Mouse (Mus musculus) heart, embryonic 13.5 days (tissue): ENCODE measurements around the gene Ubqln1. TPM values are rescaled to one million over a fixed set of nuclear protein-coding genes. Genes with fewer than 3 reads are reported as not detected.

Source experiments
- ATAC-seq: fragments of 200-750 bp; cut with Nextera tagmentation; 2 replicates; pipeline ENCODE4 v1.8.0; 2017; ENCODE audit warnings: moderate TSS enrichment; ENCODE audit not compliant: insufficient number of reproducible peaks, low FRiP score, low TSS enrichment; ENCODE audit errors: extremely low read depth
- H3K27ac ChIP-seq: fragments of 300-500 bp; sonication (generic); replicated peaks from 2 replicates; pipeline ENCODE4 v1.5.1; 2015; ENCODE audit warnings: moderate library complexity, mild to moderate bottlenecking, inconsistent platforms
- H3K27me3 ChIP-seq: fragments of 300-500 bp; sonication (generic); replicated peaks from 2 replicates; pipeline ENCODE4 v1.6.1; 2015; ENCODE audit warnings: mild to moderate bottlenecking, inconsistent platforms
- H3K36me3 ChIP-seq: fragments of 300-500 bp; sonication (generic); 2 replicates; pipeline ENCODE4 v1.6.1; 2015; ENCODE audit warnings: mild to moderate bottlenecking, inconsistent platforms
- H3K4me1 ChIP-seq: fragments of 300-500 bp; sonication (generic); 2 replicates; pipeline ENCODE4 v1.6.1; 2015; ENCODE audit warnings: inconsistent platforms
- H3K4me2 ChIP-seq: fragments of 300-500 bp; sonication (generic); 2 replicates; pipeline ENCODE4 v1.6.1; 2015; ENCODE audit warnings: inconsistent platforms, mild to moderate bottlenecking, moderate library complexity
- H3K4me3 ChIP-seq: fragments of 300-500 bp; sonication (generic); 2 replicates; pipeline ENCODE4 v1.5.1; 2015; ENCODE audit warnings: moderate library complexity, mild to moderate bottlenecking, inconsistent platforms
- H3K9ac ChIP-seq: fragments of 300-500 bp; sonication (generic); 2 replicates; pipeline ENCODE4 v1.6.1; 2015; ENCODE audit warnings: inconsistent platforms, mild to moderate bottlenecking, moderate library complexity
- H3K9me3 ChIP-seq: fragments of 300-500 bp; sonication (generic); 2 replicates; pipeline ENCODE4 v1.6.1; 2016; ENCODE audit warnings: inconsistent platforms
- WGBS: fragments of 180-500 bp; shearing (Covaris S2); methylation state at CpG from one replicate; pipeline ENCODE4 v1.1.7; 2015; ENCODE audit warnings: mixed read lengths; 5-methylcytosine and 5-hydroxymethylcytosine counted together
- polyA plus RNA-seq: library from polyadenylated mRNA; unstranded; fragments of >200 nt; fragmentation: Nextera tagmentation; extraction: Ambion mirVana; gene quantifications from 2 replicates; pipeline ENCODE4 v1.2.1, GENCODE M21; 2015

Gene Ubqln1
- 70.3 and 71.3 TPM in 2 replicates for polyA plus RNA-seq

DNA sequence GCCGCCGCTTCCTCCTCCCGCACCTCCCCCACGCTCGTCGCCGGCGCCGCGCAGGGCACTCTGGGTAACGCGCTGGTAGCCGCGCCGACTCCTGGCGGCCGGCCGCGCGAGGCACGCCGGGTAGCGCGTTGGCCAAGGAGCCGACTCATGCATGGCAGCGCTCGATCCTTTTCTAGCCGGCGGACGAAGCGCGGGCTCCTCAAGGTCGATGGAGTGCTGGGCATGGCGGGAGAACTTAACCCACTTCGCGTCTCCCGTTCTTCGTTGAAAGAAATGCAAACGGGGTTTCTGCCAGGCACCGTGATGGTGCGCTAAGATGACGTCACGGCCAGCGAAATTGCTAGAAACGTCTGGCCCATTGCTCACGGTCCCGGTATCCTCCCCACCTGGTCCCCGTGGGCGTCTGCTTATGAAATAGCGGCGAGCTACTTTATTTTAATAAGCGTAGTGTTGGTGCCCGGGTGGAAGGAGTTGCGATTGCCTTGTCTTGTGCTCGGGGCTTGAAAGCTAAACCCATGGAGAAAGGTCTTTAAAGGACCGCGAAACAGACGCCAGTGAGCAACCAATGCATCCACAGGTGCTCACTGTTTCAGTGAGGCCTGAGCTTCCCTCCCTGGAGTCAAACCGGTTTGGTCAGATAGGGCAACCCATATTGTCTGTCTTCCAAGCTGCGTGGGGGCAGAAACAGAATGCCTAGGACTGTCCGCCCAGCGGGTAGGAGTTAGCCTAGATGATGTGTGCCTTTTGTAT lies at the start of gene Ubqln1:
Gene Ubqln1 (minus strand): TSS at position 62 of the 750 bp plus-strand sequence.
- Histone ChIP-seq H3K4me1 (peaks cover 37% of the 10 kb centered on the region), H3K27ac (peak within 1 kb of the TSS; percentile 79), H3K4me3 (peak within 1 kb of the TSS; percentile 99), H3K27me3 (no peaks in the 10 kb centered on the region), H3K4me2 (peak within 1 kb of the TSS; percentile 71), H3K9ac (peak within 1 kb of the TSS; percentile 99), H3K36me3 (no peaks in the 10 kb centered on the region), H3K9me3 (no peaks in the 10 kb centered on the region)
- WGBS, result 2% methylated on average over 62 of the region's 62 CpGs
- ATAC-seq, result peak; percentile 82

- 84% methylated on average over 8 of the region's 8 CpGs for WGBS
Measured at GRCm38 (mm10) chr13:58263546-58263945, 48.1 kb upstream of the Ubqln1 start.

GRCm38 (mm10) chr13:58261674-58262073 lies 46.2 kb upstream of the Ubqln1 start:
- no peak overlapping the region for H3K4me3 ChIP-seq
- WGBS, result 65% methylated on average over 4 of the region's 4 CpGs

More at GRCm38 (mm10) chr13:58263546-58263945, 48.1 kb upstream of the Ubqln1 start:
- no peaks in the 10 kb centered on the region for H3K27me3 ChIP-seq
- no peak for ATAC-seq
- H3K27ac ChIP-seq, result no peak overlapping the region
- H3K9ac ChIP-seq, result no peak overlapping the region
- no peak overlapping the region for H3K4me2 ChIP-seq
- peaks cover 3% of the 10 kb centered on the region; the same call in 1 of the 2 replicates for H3K4me1 ChIP-seq
- no peak overlapping the region for H3K4me3 ChIP-seq
- no peaks in the 10 kb centered on the region for H3K9me3 ChIP-seq
- H3K36me3 ChIP-seq, result peaks cover 20% of the 10 kb centered on the region

DNA sequence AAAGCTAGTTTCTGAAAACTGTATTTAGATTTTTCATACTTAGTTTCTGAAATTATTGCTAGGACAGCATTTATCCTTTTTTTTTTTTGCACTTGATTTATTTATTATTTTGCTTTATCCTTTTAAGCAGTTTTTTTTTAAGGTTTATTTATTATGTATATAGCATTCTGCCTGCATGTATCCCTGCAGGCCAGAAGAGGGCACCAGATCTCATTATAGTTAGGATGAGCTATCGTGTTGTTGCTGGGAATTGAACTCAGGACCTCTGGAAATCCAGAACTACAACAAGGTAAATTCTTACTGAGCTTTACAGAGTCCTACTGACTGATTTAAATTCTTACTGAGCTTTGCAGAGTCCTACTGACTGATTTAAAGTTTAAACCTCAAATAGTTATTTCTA lies 37.8 kb upstream of the Ubqln1 start:
- Histone ChIP-seq H3K4me2 (no peak overlapping the region), H3K4me1 (no peaks in the 10 kb centered on the region), H3K27me3 (no peaks in the 10 kb centered on the region), H3K9me3 (no peaks in the 10 kb centered on the region), H3K36me3 (peaks cover 50% of the 10 kb centered on the region), H3K27ac (no peak overlapping the region), H3K9ac (no peak overlapping the region), H3K4me3 (no peak overlapping the region)
- WGBS, result 77% methylated on average over 1 of the region's 1 CpGs
- no peak for ATAC-seq

More at GRCm38 (mm10) chr13:58261674-58262073, 46.2 kb upstream of the Ubqln1 start:
- no peak for ATAC-seq
- H3K9me3 ChIP-seq, result no peaks in the 10 kb centered on the region
- peaks cover 3% of the 10 kb centered on the region; the same call in 1 of the 2 replicates for H3K4me1 ChIP-seq
- H3K4me2 ChIP-seq, result no peak overlapping the region
- no peaks in the 10 kb centered on the region for H3K27me3 ChIP-seq
- H3K36me3 ChIP-seq, result peaks cover 31% of the 10 kb centered on the region
- peak overlapping the region; percentile 53 for H3K27ac ChIP-seq
- H3K9ac ChIP-seq, result no peak overlapping the region

GRCm38 (mm10) chr13:58248957-58249356 lies 33.5 kb upstream of the Ubqln1 start:
- 0 out of 2 replicates have a peak, but pooled peaks cover 2% of the 10 kb centered on the region for H3K4me1 ChIP-seq
- WGBS, result 88% methylated on average over 5 of the region's 5 CpGs
- H3K9ac ChIP-seq, result no peak overlapping the region
- H3K36me3 ChIP-seq, result peaks cover 32% of the 10 kb centered on the region
- ATAC-seq, result no peak
- no peak overlapping the region for H3K4me3 ChIP-seq
- no peaks in the 10 kb centered on the region for H3K27me3 ChIP-seq
- no peak overlapping the region for H3K4me2 ChIP-seq
- no peak overlapping the region for H3K27ac ChIP-seq
- H3K9me3 ChIP-seq, result no peaks in the 10 kb centered on the region

- Histone ChIP-seq H3K4me2 (no peak overlapping the region), H3K9me3 (no peaks in the 10 kb centered on the region), H3K36me3 (peaks cover 39% of the 10 kb centered on the region), H3K4me1 (no peaks in the 10 kb centered on the region), H3K27me3 (no peaks in the 10 kb centered on the region), H3K27ac (no peak overlapping the region), H3K4me3 (no peak overlapping the region), H3K9ac (no peak overlapping the region)
- WGBS, result 90% methylated on average over 7 of the region's 7 CpGs
- ATAC-seq, result no peak
Measured at GRCm38 (mm10) chr13:58236536-58236935, 21.1 kb upstream of the Ubqln1 start.

DNA sequence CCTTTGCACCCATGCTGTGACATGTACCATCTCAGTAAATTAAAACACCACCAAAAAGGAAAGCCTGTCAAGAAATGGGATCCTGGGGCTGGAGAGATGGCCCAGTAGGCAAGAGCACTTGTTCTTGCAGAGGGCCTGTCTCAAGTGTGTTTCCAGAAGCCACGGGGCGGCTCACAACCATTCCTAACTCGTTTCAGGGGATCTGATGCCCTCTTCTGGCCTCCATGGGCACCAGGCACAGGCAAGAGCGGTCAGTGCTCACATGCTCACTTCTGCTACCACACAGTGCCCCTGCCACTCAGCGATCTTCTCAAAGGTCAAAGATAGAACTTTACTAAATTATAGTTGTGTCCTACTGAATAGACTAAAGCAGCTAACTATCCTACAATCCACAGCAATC lies 17.2 kb upstream of the Ubqln1 start:
- Histone ChIP-seq H3K9ac (no peak overlapping the region), H3K27me3 (no peaks in the 10 kb centered on the region), H3K27ac (no peak overlapping the region), H3K4me2 (no peak overlapping the region), H3K36me3 (peaks cover 21% of the 10 kb centered on the region; the same call in 1 of the 2 replicates), H3K4me3 (no peak overlapping the region), H3K9me3 (no peaks in the 10 kb centered on the region), H3K4me1 (no peaks in the 10 kb centered on the region)
- no peak for ATAC-seq
- 35% methylated on average over 5 of the region's 5 CpGs for WGBS

DNA sequence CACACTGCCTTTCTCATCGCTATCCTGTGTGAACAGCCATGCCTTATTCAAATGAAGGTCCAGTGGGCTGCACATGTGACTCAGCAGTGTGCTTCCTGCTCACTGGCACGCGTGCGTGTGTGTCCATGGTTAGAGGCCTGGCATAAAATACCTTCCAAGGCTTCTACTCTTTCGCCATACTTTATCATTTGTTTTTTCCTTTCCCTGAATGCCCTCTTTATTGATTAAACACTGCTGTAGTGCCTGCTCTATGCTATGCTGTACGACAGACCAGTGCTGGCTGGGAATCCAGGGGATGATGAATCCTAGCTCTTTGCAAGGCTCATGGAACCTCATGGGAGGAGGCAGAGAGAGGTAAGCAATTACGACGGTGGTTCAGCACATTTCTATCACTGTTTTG lies 16.6 kb upstream of the Ubqln1 start:
- no peak overlapping the region for H3K9ac ChIP-seq
- peaks cover 3% of the 10 kb centered on the region; the same call in 1 of the 2 replicates for H3K9me3 ChIP-seq
- no peaks in the 10 kb centered on the region for H3K27me3 ChIP-seq
- H3K27ac ChIP-seq, result no peak overlapping the region
- no peak overlapping the region for H3K4me3 ChIP-seq
- no peaks in the 10 kb centered on the region for H3K4me1 ChIP-seq
- ATAC-seq, result no peak
- 86% methylated on average over 8 of the region's 8 CpGs for WGBS
- peaks cover 19% of the 10 kb centered on the region; the same call in 1 of the 2 replicates for H3K36me3 ChIP-seq
- no peak overlapping the region for H3K4me2 ChIP-seq

GRCm38 (mm10) chr13:58228624-58229023 lies 13.2 kb upstream of the Ubqln1 start:
- Histone ChIP-seq H3K27ac (no peak overlapping the region), H3K36me3 (0 out of 2 replicates have a peak, but pooled peaks cover 4% of the 10 kb centered on the region), H3K4me3 (no peak overlapping the region), H3K4me2 (no peak overlapping the region), H3K27me3 (no peaks in the 10 kb centered on the region), H3K9me3 (peaks cover 9% of the 10 kb centered on the region; the same call in 1 of the 2 replicates), H3K4me1 (no peaks in the 10 kb centered on the region), H3K9ac (no peak overlapping the region)
- ATAC-seq, result no peak
- 50% methylated on average over 2 of the region's 2 CpGs for WGBS

DNA sequence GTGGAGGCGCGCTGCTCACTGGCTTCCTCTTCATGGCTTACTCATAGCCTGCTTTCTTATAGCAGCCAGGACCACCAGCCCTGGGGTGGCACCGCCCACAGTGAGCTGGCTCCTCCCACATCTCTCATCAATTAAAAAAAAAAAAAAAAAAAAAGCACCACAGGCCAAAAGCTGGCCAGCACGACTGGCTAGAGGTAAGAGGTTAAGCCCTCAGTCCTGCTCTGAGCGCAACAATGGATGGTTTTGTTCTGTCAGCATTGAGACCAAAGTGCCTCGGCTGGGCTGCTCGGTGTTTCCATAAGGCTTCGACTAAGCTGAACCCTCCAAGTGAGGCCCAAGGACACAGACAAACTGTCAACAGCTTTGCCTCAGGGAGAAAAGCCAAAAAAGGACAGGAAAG lies 10.2 kb upstream of the Ubqln1 start:
- H3K4me3 ChIP-seq, result no peak overlapping the region
- H3K36me3 ChIP-seq, result no peaks in the 10 kb centered on the region
- no peak overlapping the region for H3K9ac ChIP-seq
- no peak for ATAC-seq
- 73% methylated on average over 8 of the region's 8 CpGs for WGBS
- peaks cover 9% of the 10 kb centered on the region; the same call in 1 of the 2 replicates for H3K9me3 ChIP-seq
- no peaks in the 10 kb centered on the region for H3K27me3 ChIP-seq
- H3K27ac ChIP-seq, result no peak overlapping the region
- no peaks in the 10 kb centered on the region for H3K4me1 ChIP-seq
- no peak overlapping the region for H3K4me2 ChIP-seq

DNA sequence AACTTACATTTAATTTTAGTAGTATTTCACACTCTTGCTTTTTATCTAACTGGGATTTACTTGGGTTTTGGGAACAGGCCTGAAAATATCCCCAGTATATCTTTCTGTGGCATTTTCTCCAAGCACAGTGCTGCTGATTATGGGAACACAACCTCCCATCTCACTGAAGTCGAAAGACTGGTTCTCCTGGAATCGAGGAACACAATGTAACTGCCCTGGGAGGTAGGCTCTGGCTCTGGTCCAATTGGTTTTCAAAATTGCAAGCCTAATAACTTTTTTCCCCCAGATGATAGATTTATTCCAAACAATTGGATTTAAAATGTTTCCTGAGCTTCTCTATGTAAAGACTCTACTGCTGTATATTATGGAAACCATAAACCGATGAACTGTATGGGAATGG lies 4.8 kb upstream of the Ubqln1 start:
- H3K4me3 ChIP-seq, result no peak overlapping the region

GRCm38 (mm10) chr13:58217536-58217935 lies 2.1 kb upstream of the Ubqln1 start:
- H3K4me3 ChIP-seq, result no peak overlapping the region
- H3K27ac ChIP-seq, result no peak overlapping the region
- WGBS, result 75% methylated on average over 2 of the region's 2 CpGs
- no peak for ATAC-seq
- H3K36me3 ChIP-seq, result no peaks in the 10 kb centered on the region
- no peak overlapping the region for H3K4me2 ChIP-seq
- peaks cover 26% of the 10 kb centered on the region for H3K4me1 ChIP-seq
- no peak overlapping the region for H3K9ac ChIP-seq
- H3K9me3 ChIP-seq, result no peaks in the 10 kb centered on the region
- H3K27me3 ChIP-seq, result no peaks in the 10 kb centered on the region

More for the DNA sequence above, 4.8 kb upstream of the Ubqln1 start:
- 79% methylated on average over 3 of the region's 3 CpGs for WGBS
- Histone ChIP-seq H3K27me3 (no peaks in the 10 kb centered on the region), H3K9me3 (no peaks in the 10 kb centered on the region), H3K27ac (no peak overlapping the region), H3K4me2 (no peak overlapping the region), H3K4me1 (peaks cover 6% of the 10 kb centered on the region), H3K36me3 (no peaks in the 10 kb centered on the region), H3K9ac (no peak overlapping the region)
- no peak for ATAC-seq
